Mouse (Mus musculus) embryonic fibroblast, embryonic 13.5 days (primary cell): ENCODE measurements around the gene Bco2.

Experiments used
- CTCF ChIP-seq: IDR thresholded peaks from 2 replicates; pipeline ENCODE4 v1.5.1; 2011; ENCODE audit warnings: mild to moderate bottlenecking, control low read depth, low read length, moderate library complexity, borderline replicate concordance; ENCODE audit not compliant: insufficient read depth
- POLR2A ChIP-seq: IDR thresholded peaks from 2 replicates; pipeline ENCODE4 v1.6.1; 2011; ENCODE audit warnings: low read depth, mild to moderate bottlenecking, control low read depth, low read length, moderate library complexity

GRCm38 (mm10) chr9:50596973-50597372 is 42.0 kb upstream of the Bco2 start:
- TF ChIP-seq CTCF (no peak), POLR2A (no peak)
